Mouse (Mus musculus) gastrocnemius, adult 2 months (tissue): Measurements from ENCODE around the gene Scfd2. TPM values are rescaled to one million over a fixed set of nuclear protein-coding genes. Genes with fewer than 3 reads are reported as not detected.

Experiments
- DNase-seq: peaks from one replicate; pipeline ENCODE4 v3.0.0; 2022
- H3K27ac ChIP-seq: fragments of 200-600 bp; 2 replicates; pipeline ENCODE4 v1.8.1; 2022; ENCODE audit warnings: mild to moderate bottlenecking
- H3K4me3 ChIP-seq: fragments of 200-600 bp; 2 replicates; pipeline ENCODE4 v1.8.1; 2022; ENCODE audit warnings: mild to moderate bottlenecking, moderate library complexity
- CTCF ChIP-seq: fragments of 200-600 bp; IDR thresholded peaks from 2 replicates; pipeline ENCODE4 v1.8.1; 2022; ENCODE audit warnings: antibody characterized with exemption, mild to moderate bottlenecking, moderate library complexity
- intact Hi-C: fragments of 180-260 bp; cut with DNase I; formaldehyde crosslinking; loops from one replicate; pipeline ENCODE4 v1.15.1; 2025
- total RNA-seq, 2 experiments: library from RNA; stranded (reverse); gene quantifications; 2 replicates each; pipeline ENCODE4 v1.2.3; 2021

The Scfd2 gene
- total RNA-seq, 2 experiments from 2014 or later = 10.3 to 11.7 TPM

- intact Hi-C loops = no loop called here
- TF ChIP-seq CTCF = no peak
- DNase-seq = peak; percentile 49
Measured at GRCm38 (mm10) chr5:74175526-74176270, 355.9 kb downstream of the Scfd2 start.

GRCm38 (mm10) chr5:74173162-74173844, 358.3 kb downstream of the Scfd2 start:
- intact Hi-C loops = no loop called here
- no peak for DNase-seq
- Histone ChIP-seq H3K4me3 (peak overlapping the region; percentile 37), H3K27ac (peak overlapping the region; percentile 48)
- no peak for TF ChIP-seq CTCF

More at GRCm38 (mm10) chr5:74175526-74176270, 355.9 kb downstream of the Scfd2 start:
- H3K4me3 ChIP-seq = peak overlapping the region; percentile 41
- peak overlapping the region; percentile 72 for H3K27ac ChIP-seq

- H3K4me3 ChIP-seq = peak overlapping the region; percentile 47
- TF ChIP-seq CTCF = no peak
- H3K27ac ChIP-seq = peak overlapping the region; percentile 48
- DNase-seq = no peak
- intact Hi-C loops = no loop called here
Measured at GRCm38 (mm10) chr5:74172208-74172607, 359.4 kb downstream of the Scfd2 start.

- no peak for DNase-seq
- intact Hi-C loops = no loop called here
- H3K4me3 ChIP-seq = no peak overlapping the region
- TF ChIP-seq CTCF = no peak
- H3K27ac ChIP-seq = no peak overlapping the region
Measured at GRCm38 (mm10) chr5:74171768-74172167, 359.8 kb downstream of the Scfd2 start.

- no peak for TF ChIP-seq CTCF
- Histone ChIP-seq H3K27ac (no peak overlapping the region), H3K4me3 (no peak overlapping the region)
- DNase-seq = no peak
- intact Hi-C loops = no loop called here
Measured at GRCm38 (mm10) chr5:74168085-74168484, 363.5 kb downstream of the Scfd2 start.

GRCm38 (mm10) chr5:74166642-74167041, 364.9 kb downstream of the Scfd2 start:
- TF ChIP-seq CTCF = no peak
- no peak overlapping the region for H3K4me3 ChIP-seq
- intact Hi-C loops = no loop called here
- H3K27ac ChIP-seq = no peak overlapping the region
- no peak for DNase-seq

- no peak for DNase-seq
- H3K4me3 ChIP-seq = no peak overlapping the region
- no peak for TF ChIP-seq CTCF
- intact Hi-C loops = no loop called here
- no peak overlapping the region for H3K27ac ChIP-seq
Measured at GRCm38 (mm10) chr5:74164547-74164946, 367.0 kb downstream of the Scfd2 start.

- H3K4me3 ChIP-seq = no peak overlapping the region
- no peak for TF ChIP-seq CTCF
- H3K27ac ChIP-seq = no peak overlapping the region
- no peak for DNase-seq
- intact Hi-C loops = no loop called here
Measured at GRCm38 (mm10) chr5:74163141-74163540, 368.4 kb downstream of the Scfd2 start.

- TF ChIP-seq CTCF = no peak
- Histone ChIP-seq H3K4me3 (no peak overlapping the region), H3K27ac (no peak overlapping the region)
- intact Hi-C loops = no loop called here
- DNase-seq = no peak
Measured at GRCm38 (mm10) chr5:74162013-74162412, 369.5 kb downstream of the Scfd2 start.

GRCm38 (mm10) chr5:74161297-74161926, 370.1 kb downstream of the Scfd2 start:
- Histone ChIP-seq H3K4me3 (peak overlapping the region; percentile 32), H3K27ac (no peak overlapping the region)
- DNase-seq = peak; percentile 23
- intact Hi-C loops = no loop called here
- no peak for TF ChIP-seq CTCF

- Histone ChIP-seq H3K27ac (no peak overlapping the region), H3K4me3 (no peak overlapping the region)
- no peak for TF ChIP-seq CTCF
- no peak for DNase-seq
- intact Hi-C loops = no loop called here
Measured at GRCm38 (mm10) chr5:74160349-74160748, 371.2 kb downstream of the Scfd2 start.

GRCm38 (mm10) chr5:74159906-74160305, 371.7 kb downstream of the Scfd2 start:
- Histone ChIP-seq H3K4me3 (no peak overlapping the region), H3K27ac (no peak overlapping the region)
- TF ChIP-seq CTCF = no peak
- intact Hi-C loops = no loop called here
- no peak for DNase-seq
